Mouse (Mus musculus): ENCODE measurements around the gene Calhm1.

DNA sequence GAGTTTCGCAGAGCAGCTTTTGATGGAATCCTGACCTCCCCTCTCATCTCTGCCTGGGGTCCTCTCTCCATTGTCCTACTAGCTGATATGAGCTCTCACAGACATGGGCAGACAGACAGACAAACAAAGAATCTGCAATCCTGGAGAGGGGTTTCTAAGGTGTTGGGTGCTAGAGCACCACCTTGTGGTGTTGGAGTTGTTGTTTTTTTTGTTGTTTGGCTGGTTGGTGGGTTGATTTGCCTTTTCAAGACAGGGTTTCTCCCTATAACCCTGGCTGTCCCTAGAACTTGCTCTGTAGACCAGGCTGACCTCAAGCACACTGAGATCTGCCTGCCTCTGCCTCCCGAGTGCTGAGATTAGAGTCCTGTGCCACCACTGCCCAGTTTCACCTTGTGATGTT lies 31.4 kb upstream of the Calhm1 start:
- TF ChIP-seq CTCF (IDR thresholded peaks at IDR 0.05; ENCODE audit: extremely low read depth, insufficient read depth, insufficient read length, insufficient replicate concordance): no peak
- no peak for TF ChIP-seq POLR2A (IDR thresholded peaks at IDR 0.05; ENCODE audit: low read depth, low read length)

Data from spleen, adult 2 months (tissue).